Mouse (Mus musculus) MEL (cell line): ENCODE measurements around the gene Foxs1. TPM values are rescaled to one million over a fixed set of nuclear protein-coding genes. Genes with fewer than 3 reads are reported as not detected.

Experiments
- DNase-seq: peaks from one replicate; pipeline ENCODE4 v3.0.0; 2011; ENCODE audit warnings: low read depth, low spot score
- H3K27ac ChIP-seq: 2 replicates; pipeline ENCODE4 v1.5.1; 2012; ENCODE audit warnings: low read depth, mild to moderate bottlenecking, control low read depth, low read length, moderate library complexity; ENCODE audit not compliant: control insufficient read depth
- H3K27me3 ChIP-seq, 2 experiments: fragments of 150-350 bp in 1 of 2; sonication (generic) in 1 of 2; 2 replicates each; pipeline ENCODE4 v1.6.1; 2012; ENCODE audit warnings: low read length in 2 of 2, mild to moderate bottlenecking in 2 of 2, improper control_type of control experiment in 1 of 2, moderate library complexity in 1 of 2; ENCODE audit not compliant: insufficient read depth in 2 of 2, control insufficient read depth in 1 of 2
- H3K36me3 ChIP-seq, 2 experiments: 2 replicates each; pipeline ENCODE4 v1.6.1; 2012 to 2014; ENCODE audit warnings: low read length in 2 of 2, improper control_type of control experiment in 1 of 2, inconsistent platforms in 1 of 2, mild to moderate bottlenecking in 1 of 2; ENCODE audit not compliant: insufficient read depth in 2 of 2, control insufficient read depth in 1 of 2
- H3K4me1 ChIP-seq, 2 experiments: fragments of 150-350 bp in 1 of 2; sonication (generic) in 1 of 2; 2 replicates each; pipeline ENCODE4 v1.6.1; 2012; ENCODE audit warnings: low read length in 2 of 2, improper control_type of control experiment in 1 of 2, mild to moderate bottlenecking in 1 of 2; ENCODE audit not compliant: insufficient read depth in 2 of 2, control insufficient read depth in 1 of 2
- H3K4me3 ChIP-seq, 2 experiments: fragments of 150-350 bp in 1 of 2; sonication (generic) in 1 of 2; 2 replicates each; pipeline ENCODE4 v1.5.1; 2012; ENCODE audit warnings: low read depth in 2 of 2, low read length in 2 of 2, mild to moderate bottlenecking in 2 of 2, moderate library complexity in 2 of 2, control low read depth in 1 of 2, improper control_type of control experiment in 1 of 2; ENCODE audit not compliant: control insufficient read depth in 1 of 2, insufficient read depth in 1 of 2
- H3K79me2 ChIP-seq: 2 replicates; pipeline ENCODE4 v1.6.1; 2012; ENCODE audit warnings: mild to moderate bottlenecking, low read length, moderate library complexity; ENCODE audit not compliant: control insufficient read depth, poor library complexity, insufficient read depth
- H3K9ac ChIP-seq: 2 replicates; pipeline ENCODE4 v1.6.1; 2012; ENCODE audit warnings: low read depth, mild to moderate bottlenecking, control low read depth, low read length, moderate library complexity; ENCODE audit not compliant: control insufficient read depth, poor library complexity, severe bottlenecking
- H3K9me3 ChIP-seq: fragments of 150-350 bp; sonication (generic); replicated peaks from 2 replicates; pipeline ENCODE4 v1.6.1; 2012; ENCODE audit warnings: mild to moderate bottlenecking, low read length, improper control_type of control experiment, moderate library complexity; ENCODE audit not compliant: insufficient read depth
- BHLHE40 ChIP-seq: IDR thresholded peaks from 2 replicates; pipeline ENCODE4 v1.6.1; 2012; ENCODE audit warnings: low read depth, mild to moderate bottlenecking, inconsistent platforms, low read length, improper control_type of control experiment, borderline replicate concordance
- CHD1 ChIP-seq: IDR thresholded peaks from 2 replicates; pipeline ENCODE4 v1.6.1; 2012; ENCODE audit warnings: low read depth, mild to moderate bottlenecking, inconsistent platforms, low read length, improper control_type of control experiment
- CTCF ChIP-seq, 3 experiments: IDR thresholded peaks in 2 of 3; conservative IDR thresholded peaks in 1 of 3; 2 replicates each; pipeline ENCODE4 v1.5.1; 2011 to 2012; ENCODE audit warnings: low read length in 3 of 3, low read depth in 2 of 3, mild to moderate bottlenecking in 2 of 3, improper control_type of control experiment in 1 of 3, inconsistent platforms in 1 of 3, mixed read lengths in 1 of 3, moderate library complexity in 1 of 3; ENCODE audit not compliant: control insufficient read depth in 1 of 3, insufficient read depth in 1 of 3, poor library complexity in 1 of 3, severe bottlenecking in 1 of 3
- ELF1 ChIP-seq: IDR thresholded peaks from 2 replicates; pipeline ENCODE4 v1.6.1; 2014; ENCODE audit warnings: low read depth, mild to moderate bottlenecking, inconsistent platforms, low read length, improper control_type of control experiment, moderate library complexity
- GATA1 ChIP-seq: IDR thresholded peaks from 2 replicates; pipeline ENCODE4 v1.6.1; 2011; ENCODE audit warnings: low read depth, low read length, improper control_type of control experiment
- JUND ChIP-seq: IDR thresholded peaks from 2 replicates; pipeline ENCODE4 v1.6.1; 2011; ENCODE audit warnings: low read depth, mild to moderate bottlenecking, improper control_type of control experiment, low read length
- KAT2A ChIP-seq: conservative IDR thresholded peaks from 2 replicates; pipeline ENCODE4 v1.6.1; 2012; ENCODE audit warnings: low read depth, low read length, improper control_type of control experiment, inconsistent platforms
- MEF2A ChIP-seq: IDR thresholded peaks from 2 replicates; pipeline ENCODE4 v1.6.1; 2014; ENCODE audit warnings: low read depth, mild to moderate bottlenecking, inconsistent platforms, low read length, improper control_type of control experiment; ENCODE audit not compliant: poor library complexity, insufficient replicate concordance, severe bottlenecking; ENCODE audit errors: extremely low read depth
- MXI1 ChIP-seq: IDR thresholded peaks from 2 replicates; pipeline ENCODE4 v1.6.1; 2011; ENCODE audit warnings: mild to moderate bottlenecking, low read depth, low read length, improper control_type of control experiment
- NELFE ChIP-seq: IDR thresholded peaks from 2 replicates; pipeline ENCODE4 v1.6.1; 2011; ENCODE audit warnings: low read depth, low read length, improper control_type of control experiment
- NRF1 ChIP-seq: IDR thresholded peaks from 2 replicates; pipeline ENCODE4 v1.6.1; 2014; ENCODE audit warnings: low read depth, mild to moderate bottlenecking, inconsistent platforms, low read length, improper control_type of control experiment, moderate library complexity; ENCODE audit not compliant: poor library complexity, insufficient read depth, severe bottlenecking
- POLR2AphosphoS5 ChIP-seq: IDR thresholded peaks from 2 replicates; pipeline ENCODE4 v1.6.1; 2012; ENCODE audit warnings: low read depth, borderline replicate concordance, mild to moderate bottlenecking, inconsistent platforms, low read length, moderate library complexity, mixed read lengths
- TBP ChIP-seq: IDR thresholded peaks from 2 replicates; pipeline ENCODE4 v1.8.0; 2011; ENCODE audit warnings: low read depth, low read length, improper control_type of control experiment
- TCF12 ChIP-seq: IDR thresholded peaks from 2 replicates; pipeline ENCODE4 v1.6.1; 2014; ENCODE audit warnings: low read depth, mild to moderate bottlenecking, inconsistent platforms, low read length, improper control_type of control experiment, moderate library complexity
- UBTF ChIP-seq: IDR thresholded peaks from 2 replicates; pipeline ENCODE4 v1.6.1; 2012; ENCODE audit warnings: low read depth, mild to moderate bottlenecking, inconsistent platforms, low read length, improper control_type of control experiment, moderate library complexity, borderline replicate concordance; ENCODE audit not compliant: insufficient read depth
- USF1 ChIP-seq: IDR thresholded peaks from 2 replicates; pipeline ENCODE4 v1.6.1; 2014; ENCODE audit warnings: low read depth, mild to moderate bottlenecking, inconsistent platforms, low read length, improper control_type of control experiment, moderate library complexity
- USF2 ChIP-seq, 2 experiments: IDR thresholded peaks; 2 replicates each; pipeline ENCODE4 v1.6.1; 2011 to 2012; ENCODE audit warnings: improper control_type of control experiment in 2 of 2, low read length in 2 of 2, borderline replicate concordance in 1 of 2, inconsistent platforms in 1 of 2, low read depth in 1 of 2, mild to moderate bottlenecking in 1 of 2; ENCODE audit not compliant: insufficient read depth in 1 of 2
- ZC3H11A ChIP-seq: IDR thresholded peaks from 2 replicates; pipeline ENCODE4 v1.6.1; 2012; ENCODE audit warnings: low read depth, mild to moderate bottlenecking, inconsistent platforms, low read length, improper control_type of control experiment
- ZKSCAN1 ChIP-seq: IDR thresholded peaks from 2 replicates; pipeline ENCODE4 v1.6.1; 2012; ENCODE audit warnings: low read depth, mild to moderate bottlenecking, inconsistent platforms, low read length, improper control_type of control experiment, moderate library complexity
- ZMIZ1 ChIP-seq: IDR thresholded peaks from 2 replicates; pipeline ENCODE4 v1.6.1; 2012; ENCODE audit warnings: low read depth, mild to moderate bottlenecking, inconsistent platforms, low read length, improper control_type of control experiment, moderate library complexity
- polyA plus RNA-seq, 2 experiments: library from polyadenylated mRNA; stranded (reverse) in 1 of 2; unstranded in 1 of 2; fragments of >175 nt in 1 of 2; fragments of >200 nt in 1 of 2; gene quantifications; 2 replicates each; pipeline versions ENCODE4 v1.2.1 to v1.2.4; 2012; ENCODE audit warnings: low replicate concordance in 2 of 2, low read depth in 1 of 2; ENCODE audit not compliant: insufficient read length in 2 of 2, insufficient read depth in 1 of 2, missing spikeins in 1 of 2
- total RNA-seq: library from RNA; depleted of rRNA; stranded (reverse); fragments of 300-350 nt; gene quantifications from 2 replicates; pipeline ENCODE4 v1.2.3, GENCODE M21; 2012

The Foxs1 gene
- total and polyA plus RNA-seq, 3 experiments, result not detected

- no peak for TF ChIP-seq ZKSCAN1
- no peak for TF ChIP-seq MXI1
- TF ChIP-seq ZMIZ1, result no peak
- no peak for TF ChIP-seq ZC3H11A
- Histone ChIP-seq H3K4me3 (no peak overlapping the region), H3K27me3 (peaks cover 0 to 1% of the 10 kb centered on the region in 2 experiments; a peak in 1 of 4 replicates), H3K4me1 (no peaks in the 10 kb centered on the region), H3K36me3 (no peaks in the 10 kb centered on the region), H3K79me2 (no peaks in the 10 kb centered on the region), H3K9me3 (no peaks in the 10 kb centered on the region), H3K27ac (no peak overlapping the region), H3K9ac (no peak overlapping the region)
- no peak for DNase-seq
These were observed 26.6 kb downstream of the Foxs1 start for GRCm38 (mm10) chr2:152906274-152907037.

- TF ChIP-seq TCF12, result no peak
- TF ChIP-seq MEF2A, result no peak
- no peak for TF ChIP-seq UBTF
- no peak for TF ChIP-seq ZMIZ1
- TF ChIP-seq USF2 (IDR thresholded peaks at IDR 0.05; ENCODE audit: borderline replicate concordance in 1 of 2, insufficient read depth in 1 of 2, low read depth in 1 of 2, low read length in 2 of 2), result no peak
- no peak for TF ChIP-seq NELFE
- Histone ChIP-seq H3K9me3 (no peaks in the 10 kb centered on the region), H3K4me3 (no peak overlapping the region), H3K9ac (no peak overlapping the region), H3K79me2 (no peaks in the 10 kb centered on the region), H3K27ac (no peak overlapping the region), H3K27me3 (no peaks in the 10 kb centered on the region), H3K36me3 (no peaks in the 10 kb centered on the region), H3K4me1 (no peaks in the 10 kb centered on the region)
- DNase-seq, result no peak
These were observed 27.8 kb downstream of the Foxs1 start for GRCm38 (mm10) chr2:152905036-152905829.

DNA sequence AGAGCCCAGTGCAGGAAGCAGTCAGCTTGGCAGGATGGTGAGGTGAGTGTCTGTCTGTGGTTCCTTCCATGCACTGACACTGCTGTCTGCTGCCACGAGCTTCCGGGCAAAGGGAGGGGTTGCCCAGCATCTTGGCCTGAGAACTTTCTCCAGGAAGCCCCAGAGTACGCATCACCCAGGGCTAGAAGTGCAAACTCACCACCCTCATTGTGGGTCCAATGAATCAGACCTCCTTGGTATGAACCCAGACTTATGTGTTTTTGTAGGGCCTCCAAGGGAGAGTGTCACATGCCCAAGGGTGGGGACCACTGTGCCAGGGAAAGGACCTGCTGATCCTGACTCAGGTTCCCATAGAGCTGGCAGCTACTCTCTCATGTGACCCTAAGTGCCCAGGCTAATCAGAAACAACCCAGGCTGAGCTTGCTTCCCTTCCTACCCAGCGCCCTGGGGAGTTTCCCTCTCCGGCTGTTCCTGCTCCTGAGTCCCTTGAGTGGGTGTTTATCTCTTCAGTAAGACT lies 28.8 kb downstream of the Foxs1 start:
- Histone ChIP-seq H3K36me3 (no peaks in the 10 kb centered on the region), H3K4me3 (no peak overlapping the region), H3K9me3 (no peaks in the 10 kb centered on the region), H3K27ac (no peak overlapping the region), H3K4me1 (no peaks in the 10 kb centered on the region), H3K9ac (no peak overlapping the region), H3K27me3 (no peaks in the 10 kb centered on the region), H3K79me2 (no peaks in the 10 kb centered on the region)
- DNase-seq, result peak; percentile 15
- TF ChIP-seq KAT2A (no peak), POLR2AphosphoS5 (no peak), CHD1 (no peak), JUND (no peak), MEF2A (no peak), BHLHE40 (no peak), USF1 (no peak), NRF1 (no peak), TBP (no peak), CTCF (IDR thresholded peaks at IDR 0.05 in 2 of 3, conservative IDR thresholded peaks at IDR 0.05 in 1 of 3; ENCODE audit: control insufficient read depth in 1 of 3, insufficient read depth in 1 of 3, low read depth in 2 of 3, low read length in 3 of 3, poor library complexity in 1 of 3, severe bottlenecking in 1 of 3) (no peak), GATA1 (no peak), ZC3H11A (no peak), UBTF (no peak), NELFE (no peak), ELF1 (no peak)
